7 mouse cellular contexts compared by ENCODE assay signal in the genomic region with DNA sequence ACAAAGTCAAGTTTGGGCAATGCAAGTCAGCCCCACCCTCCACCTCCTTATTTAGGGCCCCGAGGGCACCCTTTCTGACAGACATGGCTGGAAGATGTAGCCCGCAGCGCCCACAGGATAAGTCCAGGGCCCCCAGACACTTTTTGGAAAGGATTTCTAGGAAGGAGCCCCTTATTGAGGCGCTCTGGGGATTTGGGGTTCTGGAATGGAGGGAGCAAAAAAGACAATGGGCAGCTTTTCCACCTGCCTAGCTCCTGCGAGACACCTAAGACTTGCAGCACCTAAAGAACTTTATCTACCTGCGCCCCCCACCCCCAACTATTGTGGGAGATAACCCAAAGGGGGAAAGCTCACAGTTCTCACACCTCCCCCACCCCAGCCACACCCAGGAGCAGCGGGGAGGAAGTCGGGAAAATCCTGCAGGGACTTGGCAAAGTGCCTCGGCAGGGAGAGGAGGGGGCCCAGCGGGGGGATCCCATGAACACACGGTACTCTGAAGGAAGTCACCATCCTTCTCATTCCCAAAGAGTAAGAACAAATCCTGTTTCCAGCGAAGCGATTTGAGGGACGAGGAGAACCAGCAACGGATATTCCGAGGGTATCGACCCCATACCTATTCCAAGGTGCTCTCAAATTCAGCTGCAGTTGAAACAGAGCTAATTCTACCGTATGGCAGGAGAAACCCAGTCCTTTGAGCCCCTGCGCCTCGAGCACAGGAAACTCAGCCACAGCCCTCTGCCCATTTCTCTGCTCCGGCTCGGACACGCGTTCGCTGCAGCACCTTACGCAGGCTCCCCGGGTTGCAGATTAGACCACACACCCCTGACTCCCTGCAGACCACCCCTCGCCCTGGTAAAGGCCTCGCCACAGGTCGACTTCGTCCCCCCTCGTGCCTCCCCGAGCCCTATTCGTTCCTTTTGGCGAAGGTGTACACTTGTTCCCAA. TPM values are rescaled to one million over a fixed set of nuclear protein-coding genes. Genes with fewer than 3 reads are reported as not detected.
DNase-seq lines count a peak whose midpoint lies in the region; ATAC-seq and TF ChIP-seq lines count a peak whose summit lies in the region.

No protein-coding gene starts in this region.

- H3K9me3 ChIP-seq in ES-Bruce4 (replicated peaks; ENCODE audit: control insufficient read depth, insufficient read depth, low read length, poor library complexity, severe bottlenecking): no peaks in the 10 kb centered on the region
- no peaks in the 10 kb centered on the region for H3K9me3 ChIP-seq in embryonic facial prominence, embryonic 11.5 days (replicated peaks; ENCODE audit: control insufficient read depth, low read length)
- no peaks in the 10 kb centered on the region for H3K9me3 ChIP-seq in midbrain, embryonic 10.5 days (replicated peaks)

- H3K4me2 ChIP-seq in embryonic facial prominence, embryonic 11.5 days (ENCODE audit: low read depth, low read length): peak overlapping the region; percentile 90

- H3K4me1 ChIP-seq in ES-Bruce4 (ENCODE audit: control insufficient read depth, insufficient read depth, low read length): peaks cover 14% of the 10 kb centered on the region
- H3K4me1 ChIP-seq in embryonic facial prominence, embryonic 11.5 days (ENCODE audit: control insufficient read depth, insufficient read depth, low read length): peaks cover 3% of the 10 kb centered on the region; the same call in 1 of the 2 replicates
- H3K4me1 ChIP-seq in midbrain, embryonic 10.5 days: peaks cover 73% of the 10 kb centered on the region
- peaks cover 6% of the 10 kb centered on the region for H3K4me1 ChIP-seq in testis, adult 2 months (ENCODE audit: control insufficient read depth, insufficient read depth, low read length)

- WGBS in embryonic facial prominence, embryonic 11.5 days: 4% methylated on average over 35 of the region's 35 CpGs
- WGBS in midbrain, embryonic 10.5 days: 4% methylated on average over 35 of the region's 35 CpGs

- ATAC-seq in embryonic facial prominence, embryonic 11.5 days (replicated peaks; ENCODE audit: insufficient number of reproducible peaks, low FRiP score, low TSS enrichment, low read depth): no peak

- peak; percentile 50 for DNase-seq in NIH3T3 (ENCODE audit: low read depth)
- DNase-seq in embryonic facial prominence, embryonic 11.5 days (ENCODE audit: low spot score): peak; percentile 61
- peak; percentile 77 to 79 for DNase-seq in heart, postnatal 14 days
- peak; percentile 70 to 81 for DNase-seq in kidney, postnatal 36 days
- DNase-seq in midbrain, embryonic 10.5 days (ENCODE audit: low spot score): peak; percentile 48

- no peaks in the 10 kb centered on the region for H3K27me3 ChIP-seq in ES-Bruce4 (ENCODE audit: control insufficient read depth, insufficient read depth, low read length, poor library complexity, severe bottlenecking)
- no peaks in the 10 kb centered on the region for H3K27me3 ChIP-seq in embryonic facial prominence, embryonic 11.5 days (ENCODE audit: control insufficient read depth, insufficient read depth, low read length)
- peaks cover 19% of the 10 kb centered on the region; the same call in 1 of the 2 replicates for H3K27me3 ChIP-seq in midbrain, embryonic 10.5 days (ENCODE audit: low read depth, poor library complexity, severe bottlenecking)
- no peaks in the 10 kb centered on the region for H3K27me3 ChIP-seq in testis, adult 2 months (ENCODE audit: control insufficient read depth, insufficient read depth, low read length)

- H3K4me3 ChIP-seq in ES-Bruce4 (ENCODE audit: low read depth, low read length): peak overlapping the region; percentile 93
- peak overlapping the region; percentile 78 for H3K4me3 ChIP-seq in embryonic facial prominence, embryonic 11.5 days (ENCODE audit: low read depth, low read length)
- peak overlapping the region; percentile 94 for H3K4me3 ChIP-seq in midbrain, embryonic 10.5 days
- peak overlapping the region; percentile 55 for H3K4me3 ChIP-seq in testis, adult 2 months (ENCODE audit: control insufficient read depth, low read depth, low read length)

- TF ChIP-seq EP300 in ES-Bruce4 (IDR thresholded peaks at IDR 0.05; ENCODE audit: insufficient read depth, low read depth, low read length): peak; percentile 71; the same call in 1 of the 2 replicates

- peaks cover 10% of the 10 kb centered on the region; the same call in 1 of the 2 replicates for H3K36me3 ChIP-seq in ES-Bruce4 (ENCODE audit: control insufficient read depth, insufficient read depth, low read length, poor library complexity, severe bottlenecking)
- no peaks in the 10 kb centered on the region; the same call in 1 of the 2 replicates for H3K36me3 ChIP-seq in embryonic facial prominence, embryonic 11.5 days (replicated peaks; ENCODE audit: control insufficient read depth, insufficient read depth, low read depth, low read length)
- H3K36me3 ChIP-seq in midbrain, embryonic 10.5 days: peaks cover 43% of the 10 kb centered on the region
- no peaks in the 10 kb centered on the region for H3K36me3 ChIP-seq in testis, adult 2 months (ENCODE audit: control insufficient read depth, insufficient read depth, low read length)

- TF ChIP-seq CTCF in ES-Bruce4 (IDR thresholded peaks at IDR 0.05; ENCODE audit: low read depth, low read length): no peak
- TF ChIP-seq CTCF in testis, adult 2 months (IDR thresholded peaks at IDR 0.05; ENCODE audit: control insufficient read depth, insufficient read depth, insufficient replicate concordance, low read depth, low read length): no peak

- H3K9ac ChIP-seq in ES-Bruce4 (ENCODE audit: low read depth, poor library complexity, severe bottlenecking): peak overlapping the region; percentile 84
- peak overlapping the region; percentile 72 for H3K9ac ChIP-seq in embryonic facial prominence, embryonic 11.5 days (replicated peaks; ENCODE audit: low read length)

- no peak for TF ChIP-seq POLR2A in ES-Bruce4 (IDR thresholded peaks at IDR 0.05; ENCODE audit: insufficient read depth, low read length)
- TF ChIP-seq POLR2A in testis, adult 2 months (IDR thresholded peaks at IDR 0.05; ENCODE audit: control insufficient read depth, low read depth, low read length): no peak

- intact Hi-C loops in heart, postnatal 14 days (cut with DNase I): no loop called here

- H3K27ac ChIP-seq in ES-Bruce4 (ENCODE audit: insufficient read depth, low read length): no peak overlapping the region
- no peak overlapping the region; the same call in 1 of the 2 replicates for H3K27ac ChIP-seq in embryonic facial prominence, embryonic 11.5 days (replicated peaks; ENCODE audit: low read depth, low read length)
- H3K27ac ChIP-seq in midbrain, embryonic 10.5 days (replicated peaks): peak overlapping the region; percentile 95
- no peak overlapping the region for H3K27ac ChIP-seq in testis, adult 2 months (ENCODE audit: control insufficient read depth, insufficient read depth, low read depth, low read length)

RNA-seq across cellular contexts. Expression of a gene that starts 1.1 kb away (rescaled TPM):
- polyA plus RNA-seq in ES-Bruce4 (2011; ENCODE audit: insufficient read depth, insufficient read length, low read depth, missing spikeins): 156 and 159 TPM in 2 replicates
- polyA plus RNA-seq in embryonic facial prominence, embryonic 11.5 days (2014; fragmentation: Nextera tagmentation; extraction: Ambion mirVana): 39.4 and 47.6 TPM in 2 replicates
- 10 to 100 TPM; 71.8 to 72.6 TPM for total RNA-seq in heart, postnatal 14 days (2021)
- 55.4 and 84.4 TPM in 2 replicates for polyA plus RNA-seq in midbrain, embryonic 10.5 days (2016; fragmentation: Nextera tagmentation; extraction: Ambion mirVana)
- 8.8 and 9.4 TPM in 2 replicates for polyA plus RNA-seq in testis, adult 2 months (2012; rRNA removed)

RNA-seq across cellular contexts. Expression of a gene that starts 4.4 kb away (rescaled TPM):
- 8.4 and 10.7 TPM in 2 replicates for polyA plus RNA-seq in ES-Bruce4 (2011; ENCODE audit: insufficient read depth, insufficient read length, low read depth, missing spikeins)
- 0.29 and 0.49 TPM in 2 replicates for polyA plus RNA-seq in embryonic facial prominence, embryonic 11.5 days (2014; fragmentation: Nextera tagmentation; extraction: Ambion mirVana)
- 1 to 10 TPM; 1.9 to 2.6 TPM for total RNA-seq in heart, postnatal 14 days (2021)
- polyA plus RNA-seq in midbrain, embryonic 10.5 days (2016; fragmentation: Nextera tagmentation; extraction: Ambion mirVana): 0.21 and 0.73 TPM in 2 replicates
- 0.35 and 0.95 TPM in 2 replicates for polyA plus RNA-seq in testis, adult 2 months (2012; rRNA removed)

RNA-seq across cellular contexts. Expression of a gene that starts 6.9 kb away (rescaled TPM):
- polyA plus RNA-seq in ES-Bruce4 (2011; ENCODE audit: insufficient read depth, insufficient read length, low read depth, missing spikeins): 0.54 and 0.59 TPM in 2 replicates
- 0.55 and 0.56 TPM in 2 replicates for polyA plus RNA-seq in embryonic facial prominence, embryonic 11.5 days (2014; fragmentation: Nextera tagmentation; extraction: Ambion mirVana)
- 1 to 10 TPM; 5.5 to 6.3 TPM for total RNA-seq in heart, postnatal 14 days (2021)
- 5.1 and 6.5 TPM in 2 replicates for polyA plus RNA-seq in midbrain, embryonic 10.5 days (2016; fragmentation: Nextera tagmentation; extraction: Ambion mirVana)
- polyA plus RNA-seq in testis, adult 2 months (2012; rRNA removed): 0.06 and 0.24 TPM in 2 replicates

RNA-seq across cellular contexts. Expression of a gene that starts 19.5 kb away (rescaled TPM):
- polyA plus RNA-seq in ES-Bruce4 (2011; ENCODE audit: insufficient read depth, insufficient read length, low read depth, missing spikeins): not detected in 2 replicates
- polyA plus RNA-seq in embryonic facial prominence, embryonic 11.5 days (2014; fragmentation: Nextera tagmentation; extraction: Ambion mirVana): 0.36 and 0.60 TPM in 2 replicates
- 100 to 1,000 TPM; 178 to 193 TPM for total RNA-seq in heart, postnatal 14 days (2021)
- 1.1 and 1.3 TPM in 2 replicates for polyA plus RNA-seq in midbrain, embryonic 10.5 days (2016; fragmentation: Nextera tagmentation; extraction: Ambion mirVana)
- not detected in 2 replicates for polyA plus RNA-seq in testis, adult 2 months (2012; rRNA removed)

RNA-seq across cellular contexts. Expression of a gene that starts 38.5 kb away (rescaled TPM):
- polyA plus RNA-seq in ES-Bruce4 (2011; ENCODE audit: insufficient read depth, insufficient read length, low read depth, missing spikeins): 19.1 and 21.2 TPM in 2 replicates
- polyA plus RNA-seq in embryonic facial prominence, embryonic 11.5 days (2014; fragmentation: Nextera tagmentation; extraction: Ambion mirVana): 15.3 and 15.7 TPM in 2 replicates
- 10 to 100 TPM in 1 of 2 experiments, 1 to 10 TPM in 1; 9.3 to 11.0 TPM for total RNA-seq in heart, postnatal 14 days (2021)
- 23.2 and 24.4 TPM in 2 replicates for polyA plus RNA-seq in midbrain, embryonic 10.5 days (2016; fragmentation: Nextera tagmentation; extraction: Ambion mirVana)
- polyA plus RNA-seq in testis, adult 2 months (2012; rRNA removed): 40.2 and 42.7 TPM in 2 replicates
